Mouse (Mus musculus): ENCODE measurements around the gene Slc4a11. TPM values are rescaled to one million over a fixed set of nuclear protein-coding genes. Genes with fewer than 3 reads are reported as not detected.

Gene Slc4a11
- polyA plus RNA-seq, 1 experiment from 2014 or later = 1.8 TPM

DNA sequence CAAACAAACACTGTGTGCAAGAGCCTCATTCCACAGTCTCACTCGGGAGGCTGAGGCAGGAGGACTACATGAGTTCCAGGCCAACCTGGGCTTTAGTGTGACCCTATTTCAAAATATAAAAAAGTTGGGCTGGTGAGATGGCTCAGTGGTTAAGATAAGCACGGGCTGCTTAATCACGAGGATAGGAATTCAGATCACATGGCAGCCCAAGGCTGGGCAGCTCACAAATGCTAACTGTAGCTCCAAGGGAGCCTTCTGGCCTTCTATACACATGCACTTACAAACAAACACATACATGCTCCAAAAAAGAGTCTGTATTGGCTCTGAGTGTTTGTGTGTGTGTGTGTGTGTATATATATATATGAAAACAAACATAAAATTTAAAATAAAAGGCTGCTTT lies 3.8 kb downstream of the Slc4a11 start:
- Histone ChIP-seq H3K9ac (replicated peaks; ENCODE audit: low read depth, low read length) (no peak overlapping the region), H3K4me1 (replicated peaks; ENCODE audit: control insufficient read depth, insufficient read depth, low read length) (peaks cover 17% of the 10 kb centered on the region), H3K27ac (ENCODE audit: low read length) (no peak overlapping the region), H3K4me3 (replicated peaks; ENCODE audit: low read length) (no peak overlapping the region), H3K27me3 (replicated peaks; ENCODE audit: control insufficient read depth, insufficient read depth, low read length) (peaks cover 11% of the 10 kb centered on the region), H3K4me2 (ENCODE audit: low read length) (no peak overlapping the region), H3K9me3 (ENCODE audit: control insufficient read depth, low read length) (no peaks in the 10 kb centered on the region), H3K36me3 (ENCODE audit: control insufficient read depth, insufficient read depth) (no peaks in the 10 kb centered on the region)
- WGBS = 44% methylated on average over 3 of the region's 3 CpGs
- no peak for ATAC-seq

- Histone ChIP-seq H3K9me3 (ENCODE audit: control insufficient read depth, low read length) (no peaks in the 10 kb centered on the region), H3K36me3 (ENCODE audit: control insufficient read depth, insufficient read depth) (no peaks in the 10 kb centered on the region; the same call in 1 of the 2 replicates), H3K4me2 (ENCODE audit: low read length) (no peak overlapping the region), H3K9ac (replicated peaks; ENCODE audit: low read depth, low read length) (no peak overlapping the region), H3K27ac (ENCODE audit: low read length) (no peak overlapping the region), H3K4me1 (replicated peaks; ENCODE audit: control insufficient read depth, insufficient read depth, low read length) (no peaks in the 10 kb centered on the region), H3K27me3 (replicated peaks; ENCODE audit: control insufficient read depth, insufficient read depth, low read length) (no peaks in the 10 kb centered on the region), H3K4me3 (replicated peaks; ENCODE audit: low read length) (no peak overlapping the region)
- no peak for ATAC-seq
- 79% methylated on average over 2 of the region's 2 CpGs for WGBS
Measured at GRCm38 (mm10) chr2:130689011-130689410, 8.3 kb downstream of the Slc4a11 start.

DNA sequence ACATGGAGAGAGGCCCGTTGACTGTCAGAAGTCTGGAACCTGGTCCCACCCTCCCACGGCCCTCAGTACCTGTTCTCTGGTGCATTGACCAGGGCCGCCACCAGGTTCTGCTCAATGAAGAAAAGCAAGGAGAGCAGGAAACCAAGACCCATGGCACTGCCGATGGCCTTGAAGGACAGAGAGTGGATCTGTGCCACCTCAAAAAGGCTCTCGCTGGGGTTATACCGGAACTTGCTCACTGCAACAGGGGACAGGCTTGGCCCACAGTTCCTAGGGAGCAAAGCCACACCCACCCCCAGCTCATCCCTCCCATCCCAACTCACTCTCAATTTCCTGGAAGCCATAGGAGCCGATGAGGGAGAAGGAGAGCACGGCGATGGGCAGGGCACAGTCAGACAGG lies 11.9 kb downstream of the Slc4a11 start:
- Histone ChIP-seq H3K9me3 (ENCODE audit: control insufficient read depth, low read length) (no peaks in the 10 kb centered on the region), H3K4me3 (replicated peaks; ENCODE audit: low read length) (no peak overlapping the region), H3K27me3 (replicated peaks; ENCODE audit: control insufficient read depth, insufficient read depth, low read length) (no peaks in the 10 kb centered on the region), H3K27ac (ENCODE audit: low read length) (no peak overlapping the region), H3K36me3 (ENCODE audit: control insufficient read depth, insufficient read depth) (peaks cover 10% of the 10 kb centered on the region), H3K4me2 (ENCODE audit: low read length) (no peak overlapping the region), H3K9ac (replicated peaks; ENCODE audit: low read depth, low read length) (no peak overlapping the region), H3K4me1 (replicated peaks; ENCODE audit: control insufficient read depth, insufficient read depth, low read length) (no peaks in the 10 kb centered on the region)
- 89% methylated on average over 9 of the region's 9 CpGs for WGBS
- ATAC-seq = no peak

DNA sequence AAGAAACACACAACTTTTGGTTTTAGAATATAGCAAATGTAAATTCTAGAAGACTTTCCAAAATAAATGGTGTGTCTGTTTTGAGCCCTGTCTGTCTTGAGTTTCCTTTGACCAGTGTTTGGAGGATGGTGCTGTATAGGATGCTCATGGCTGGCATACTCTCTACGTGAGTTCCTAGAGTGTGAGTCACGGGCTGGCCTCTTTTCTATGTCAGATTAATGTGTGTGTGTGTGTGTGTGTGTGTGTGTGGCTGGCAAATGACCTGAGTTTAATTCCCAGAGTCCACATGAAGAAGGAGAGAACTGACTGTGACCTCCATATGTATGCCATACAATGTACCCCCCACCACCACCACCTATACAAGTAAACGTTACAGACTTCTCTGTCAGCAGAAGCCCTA lies 15.8 kb downstream of the Slc4a11 start:
- Histone ChIP-seq H3K36me3 (ENCODE audit: control insufficient read depth, insufficient read depth) (peaks cover 39% of the 10 kb centered on the region), H3K9ac (replicated peaks; ENCODE audit: low read depth, low read length) (no peak overlapping the region)
- WGBS = 81% methylated on average over 3 of the region's 3 CpGs

DNA sequence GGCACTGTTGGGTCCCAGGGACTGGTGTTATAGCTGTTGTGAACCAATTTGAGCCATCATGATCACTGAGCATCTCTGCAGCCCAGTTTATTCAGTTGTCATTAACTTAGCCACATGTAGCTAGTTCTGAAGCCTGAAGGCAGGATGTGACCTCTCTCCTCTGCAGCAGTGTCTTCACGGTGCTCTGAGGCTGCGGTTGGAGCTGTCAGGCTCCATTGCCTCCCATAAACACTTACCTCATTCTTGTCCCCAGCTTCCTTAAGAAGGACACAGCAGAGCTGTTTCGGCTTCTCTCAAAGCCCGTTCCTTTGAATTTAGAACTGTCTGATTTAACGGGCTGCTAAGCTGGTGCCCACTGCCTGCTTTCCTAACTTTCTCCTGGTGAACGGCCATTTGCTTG lies 17.4 kb downstream of the Slc4a11 start:
- peaks cover 54% of the 10 kb centered on the region for H3K36me3 ChIP-seq (ENCODE audit: control insufficient read depth, insufficient read depth)
- no peak overlapping the region for H3K9ac ChIP-seq (replicated peaks; ENCODE audit: low read depth, low read length)
- ATAC-seq = no peak
- no peaks in the 10 kb centered on the region for H3K9me3 ChIP-seq (ENCODE audit: control insufficient read depth, low read length)
- H3K4me1 ChIP-seq (replicated peaks; ENCODE audit: control insufficient read depth, insufficient read depth, low read length) = no peaks in the 10 kb centered on the region
- 88% methylated on average over 6 of the region's 6 CpGs for WGBS
- no peak overlapping the region for H3K27ac ChIP-seq (ENCODE audit: low read length)
- no peaks in the 10 kb centered on the region for H3K27me3 ChIP-seq (replicated peaks; ENCODE audit: control insufficient read depth, insufficient read depth, low read length)
- H3K4me2 ChIP-seq (ENCODE audit: low read length) = no peak overlapping the region
- no peak overlapping the region for H3K4me3 ChIP-seq (replicated peaks; ENCODE audit: low read length)

More for the DNA sequence above, 15.8 kb downstream of the Slc4a11 start:
- Histone ChIP-seq H3K4me3 (replicated peaks; ENCODE audit: low read length) (no peak overlapping the region), H3K9me3 (ENCODE audit: control insufficient read depth, low read length) (no peaks in the 10 kb centered on the region), H3K4me1 (replicated peaks; ENCODE audit: control insufficient read depth, insufficient read depth, low read length) (no peaks in the 10 kb centered on the region), H3K4me2 (ENCODE audit: low read length) (no peak overlapping the region), H3K27me3 (replicated peaks; ENCODE audit: control insufficient read depth, insufficient read depth, low read length) (no peaks in the 10 kb centered on the region), H3K27ac (ENCODE audit: low read length) (no peak overlapping the region)
- ATAC-seq = no peak

- Histone ChIP-seq H3K4me3 (replicated peaks; ENCODE audit: low read length) (no peak overlapping the region), H3K4me1 (replicated peaks; ENCODE audit: control insufficient read depth, insufficient read depth, low read length) (no peaks in the 10 kb centered on the region), H3K27ac (ENCODE audit: low read length) (no peak overlapping the region), H3K9ac (replicated peaks; ENCODE audit: low read depth, low read length) (no peak overlapping the region), H3K36me3 (ENCODE audit: control insufficient read depth, insufficient read depth) (peaks cover 59% of the 10 kb centered on the region), H3K4me2 (ENCODE audit: low read length) (no peak overlapping the region), H3K9me3 (ENCODE audit: control insufficient read depth, low read length) (no peaks in the 10 kb centered on the region), H3K27me3 (replicated peaks; ENCODE audit: control insufficient read depth, insufficient read depth, low read length) (no peaks in the 10 kb centered on the region)
- ATAC-seq = no peak
- 88% methylated on average over 12 of the region's 12 CpGs for WGBS
Measured at GRCm38 (mm10) chr2:130679154-130679553, 18.2 kb downstream of the Slc4a11 start.

GRCm38 (mm10) chr2:130677211-130677610 lies 20.1 kb downstream of the Slc4a11 start:
- Histone ChIP-seq H3K36me3 (ENCODE audit: control insufficient read depth, insufficient read depth) (peaks cover 63% of the 10 kb centered on the region), H3K4me3 (replicated peaks; ENCODE audit: low read length) (no peak overlapping the region), H3K4me1 (replicated peaks; ENCODE audit: control insufficient read depth, insufficient read depth, low read length) (no peaks in the 10 kb centered on the region), H3K9ac (replicated peaks; ENCODE audit: low read depth, low read length) (no peak overlapping the region), H3K27me3 (replicated peaks; ENCODE audit: control insufficient read depth, insufficient read depth, low read length) (no peaks in the 10 kb centered on the region), H3K4me2 (ENCODE audit: low read length) (no peak overlapping the region), H3K27ac (ENCODE audit: low read length) (no peak overlapping the region), H3K9me3 (ENCODE audit: control insufficient read depth, low read length) (no peaks in the 10 kb centered on the region)
- WGBS = 91% methylated on average over 10 of the region's 10 CpGs
- no peak for ATAC-seq

DNA sequence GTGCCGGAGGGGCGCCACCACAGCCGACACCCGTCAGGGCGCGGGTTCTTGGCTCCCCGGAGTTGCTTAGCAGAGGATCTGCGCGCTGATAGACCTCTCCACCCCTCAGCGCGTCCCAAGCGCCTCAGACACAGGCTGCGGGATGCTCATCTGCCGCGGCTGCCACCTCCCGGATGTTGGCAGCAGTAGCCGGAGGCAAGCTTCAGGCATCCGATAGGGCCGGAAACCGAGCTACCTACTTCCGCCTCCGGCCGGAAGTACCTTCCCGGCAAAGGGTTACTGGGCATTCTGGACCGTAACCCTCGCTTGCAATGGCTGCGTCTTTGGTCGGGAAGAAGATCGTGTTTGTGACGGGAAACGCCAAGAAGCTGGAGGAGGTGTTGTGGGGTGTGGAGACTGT lies 29.8 kb downstream of the Slc4a11 start, which contains the start of gene Itpa:
Gene Itpa (plus strand): TSS at position 52 of the 400 bp plus-strand sequence.
- no peaks in the 10 kb centered on the region for H3K9me3 ChIP-seq (ENCODE audit: control insufficient read depth, low read length)
- H3K36me3 ChIP-seq (ENCODE audit: control insufficient read depth, insufficient read depth) = peaks cover 2% of the 10 kb centered on the region
- H3K27ac ChIP-seq (ENCODE audit: low read length) = peak within 1 kb of the TSS; percentile 95
- no peaks in the 10 kb centered on the region for H3K27me3 ChIP-seq (replicated peaks; ENCODE audit: control insufficient read depth, insufficient read depth, low read length)
- H3K4me3 ChIP-seq (replicated peaks; ENCODE audit: low read length) = peak within 1 kb of the TSS; percentile 77
- peak; percentile 66 for ATAC-seq
- peak within 1 kb of the TSS; percentile 78 for H3K9ac ChIP-seq (replicated peaks; ENCODE audit: low read depth, low read length)
- H3K4me1 ChIP-seq (replicated peaks; ENCODE audit: control insufficient read depth, insufficient read depth, low read length) = peaks cover 29% of the 10 kb centered on the region
- peak within 1 kb of the TSS; percentile 94 for H3K4me2 ChIP-seq (ENCODE audit: low read length)
- 0% methylated on average over 31 of the region's 31 CpGs for WGBS

DNA sequence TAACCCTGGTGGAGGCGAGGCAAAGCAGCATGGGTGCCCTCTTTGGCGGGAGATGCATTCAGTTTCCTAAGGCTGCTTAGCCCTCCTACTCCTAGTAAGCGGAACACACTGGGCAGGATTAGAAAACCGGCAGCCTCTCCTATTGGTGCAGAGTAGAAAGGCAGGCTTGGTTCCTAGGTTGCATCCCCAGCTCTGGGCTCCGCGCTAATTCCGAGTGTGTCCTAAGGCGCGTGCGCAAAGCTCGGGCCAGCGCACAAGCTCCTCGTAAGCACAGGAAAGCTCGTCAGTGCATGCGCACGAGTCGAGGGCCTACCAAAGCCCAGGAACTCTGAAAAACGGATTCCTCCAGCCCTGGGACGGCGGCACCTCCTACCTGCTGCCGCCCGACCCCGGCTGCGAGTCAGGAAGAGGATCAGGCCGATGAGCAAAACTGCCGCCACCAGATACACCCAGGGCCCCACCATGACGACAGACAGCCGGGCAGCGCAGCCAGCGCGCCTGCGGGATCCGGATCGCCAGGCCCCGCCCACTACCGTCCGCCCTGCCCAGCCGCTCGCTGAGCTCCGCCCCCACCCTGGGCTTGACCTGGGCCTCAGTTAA lies 33.1 kb downstream of the Slc4a11 start, which contains the start of gene Ddrgk1:
Gene Ddrgk1 (minus strand): TSS at position 558 of the 600 bp plus-strand sequence.
- Histone ChIP-seq H3K27me3 (replicated peaks; ENCODE audit: control insufficient read depth, insufficient read depth, low read length) (no peaks in the 10 kb centered on the region), H3K36me3 (ENCODE audit: control insufficient read depth, insufficient read depth) (peaks cover under 1% of the 10 kb centered on the region; the same call in 1 of the 2 replicates), H3K27ac (ENCODE audit: low read length) (peak within 1 kb of the TSS; percentile 99), H3K4me2 (ENCODE audit: low read length) (peak within 1 kb of the TSS; percentile 87), H3K9ac (replicated peaks; ENCODE audit: low read depth, low read length) (peak within 1 kb of the TSS; percentile 86), H3K4me1 (replicated peaks; ENCODE audit: control insufficient read depth, insufficient read depth, low read length) (peaks cover 30% of the 10 kb centered on the region), H3K4me3 (replicated peaks; ENCODE audit: low read length) (peak within 1 kb of the TSS; percentile 75), H3K9me3 (ENCODE audit: control insufficient read depth, low read length) (no peaks in the 10 kb centered on the region)
- WGBS = under 1% methylated on average over 39 of the region's 40 CpGs
- peak; percentile 97 for ATAC-seq
